Mouse (Mus musculus) embryo, embryonic 11 days (tissue): Measurements from ENCODE around the gene Kbtbd6.
"Not testable (repeated sequence)": the region's sequence is repeated elsewhere in the genome, so short reads cannot be mapped to it uniquely, and the experiment has no call there.

Source experiments
- DNase-seq: peaks from one replicate; pipeline ENCODE4 v3.0.0-alpha.2; 2015

Kbtbd6 gene

GRCm38 (mm10) chr14:79451681-79452590 is at the start of gene Kbtbd6:
Gene Kbtbd6 (plus strand): TSS chr14:79451835.
- DNase-seq, result peak; percentile 95

DNA sequence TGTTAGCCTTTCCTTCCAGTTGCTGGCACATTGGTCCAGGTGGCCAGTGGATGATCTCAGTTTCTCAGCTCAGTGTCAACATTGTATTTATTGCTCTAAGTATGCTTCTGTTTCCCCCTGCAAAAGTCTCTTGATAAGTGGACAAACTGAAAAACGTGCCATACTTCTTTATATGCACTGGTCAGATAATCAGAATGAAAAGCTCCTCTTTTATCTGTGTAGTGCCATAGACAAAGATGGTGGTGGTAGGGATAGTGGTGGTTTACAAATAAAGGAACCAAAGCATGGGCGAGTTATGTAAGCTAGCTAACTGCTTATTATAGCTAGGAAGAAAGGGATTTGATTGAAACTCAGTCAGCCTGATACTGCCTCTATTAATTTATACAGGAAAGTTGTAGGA is 44.0 kb upstream of the Kbtbd6 start:
- DNase-seq, result no peak

GRCm38 (mm10) chr14:79409278-79409830 is 42.3 kb upstream of the Kbtbd6 start:
- no peak for DNase-seq

- no peak for DNase-seq
These were observed 41.0 kb upstream of the Kbtbd6 start for GRCm38 (mm10) chr14:79410662-79411061.

- DNase-seq, result no peak
These were observed 38.5 kb upstream of the Kbtbd6 start for GRCm38 (mm10) chr14:79413121-79413520.

- peak; percentile 67 for DNase-seq
These were observed 31.5 kb upstream of the Kbtbd6 start for GRCm38 (mm10) chr14:79420083-79420685.

- DNase-seq, result peak; percentile 98
These were observed 25.5 kb upstream of the Kbtbd6 start, which contains the start of gene Kbtbd7 for GRCm38 (mm10) chr14:79425979-79426729. Gene Kbtbd7 (plus strand): TSS chr14:79426511.

DNA sequence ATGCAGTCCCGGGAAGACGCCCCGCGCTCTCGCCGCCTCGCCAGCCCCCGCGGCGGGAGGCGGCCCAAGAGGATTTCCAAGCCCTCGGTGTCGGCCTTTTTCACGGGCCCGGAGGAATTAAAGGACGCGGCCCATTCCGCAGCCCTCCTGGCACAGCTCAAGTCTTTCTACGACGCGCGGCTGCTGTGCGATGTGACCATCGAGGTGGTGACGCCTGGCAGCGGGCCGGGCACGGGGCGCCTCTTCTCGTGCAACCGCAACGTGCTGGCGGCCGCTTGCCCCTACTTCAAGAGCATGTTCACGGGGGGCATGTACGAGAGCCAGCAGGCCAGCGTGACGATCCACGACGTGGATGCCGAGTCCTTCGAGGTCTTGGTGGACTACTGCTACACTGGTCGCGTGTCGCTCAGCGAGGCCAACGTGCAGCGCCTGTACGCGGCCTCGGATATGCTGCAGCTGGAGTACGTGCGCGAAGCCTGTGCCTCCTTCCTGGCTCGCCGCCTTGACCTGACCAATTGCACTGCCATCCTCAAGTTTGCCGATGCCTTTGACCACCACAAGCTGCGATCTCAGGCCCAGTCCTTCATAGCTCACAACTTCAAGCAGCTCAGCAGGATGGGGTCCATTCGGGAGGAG is 24.8 kb upstream of the Kbtbd6 start:
- DNase-seq, result not testable (repeated sequence)

- no peak for DNase-seq
These were observed 17.6 kb upstream of the Kbtbd6 start for GRCm38 (mm10) chr14:79434068-79434467.

DNA sequence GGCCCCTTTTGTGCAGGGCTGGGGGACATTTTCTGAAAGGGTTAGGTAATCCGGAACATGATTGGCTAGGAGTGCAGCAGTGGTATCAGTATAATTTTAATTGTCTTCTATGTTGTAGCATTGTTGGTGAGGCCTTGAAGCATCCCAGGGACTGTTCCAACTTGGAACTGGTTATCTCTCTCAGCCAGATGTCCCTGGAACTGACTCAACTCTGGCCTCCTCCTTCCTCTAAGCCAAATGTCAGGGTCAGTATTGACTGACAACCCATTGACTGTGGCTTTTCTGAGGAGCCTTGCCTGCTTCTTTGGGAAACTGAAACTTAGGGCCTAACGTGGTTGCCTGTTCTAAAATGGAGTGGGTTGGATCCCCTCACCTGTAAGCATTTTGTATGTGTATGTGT is 11.0 kb upstream of the Kbtbd6 start:
- no peak for DNase-seq

DNA sequence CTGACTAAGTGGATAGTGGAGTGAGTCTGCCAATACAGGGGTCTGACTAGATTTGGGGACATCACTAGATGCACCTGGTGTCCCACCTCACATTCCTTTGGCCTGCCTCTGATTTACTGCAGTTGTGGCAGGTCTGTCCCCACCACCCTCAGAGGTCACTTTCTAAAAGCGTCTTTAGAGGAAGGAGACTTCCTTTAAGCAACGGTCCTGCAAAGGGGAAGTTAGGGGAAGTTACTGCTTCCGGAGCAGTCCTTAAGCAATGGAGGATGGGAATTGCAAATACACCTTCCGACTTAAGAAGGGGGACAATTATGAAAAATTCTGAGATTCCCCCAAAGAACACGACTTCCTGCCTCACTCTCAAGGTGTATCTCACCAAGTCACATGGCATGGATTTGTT is 10.2 kb upstream of the Kbtbd6 start:
- DNase-seq, result no peak

- no peak for DNase-seq
These were observed 7.0 kb upstream of the Kbtbd6 start for GRCm38 (mm10) chr14:79444601-79445000.

DNA sequence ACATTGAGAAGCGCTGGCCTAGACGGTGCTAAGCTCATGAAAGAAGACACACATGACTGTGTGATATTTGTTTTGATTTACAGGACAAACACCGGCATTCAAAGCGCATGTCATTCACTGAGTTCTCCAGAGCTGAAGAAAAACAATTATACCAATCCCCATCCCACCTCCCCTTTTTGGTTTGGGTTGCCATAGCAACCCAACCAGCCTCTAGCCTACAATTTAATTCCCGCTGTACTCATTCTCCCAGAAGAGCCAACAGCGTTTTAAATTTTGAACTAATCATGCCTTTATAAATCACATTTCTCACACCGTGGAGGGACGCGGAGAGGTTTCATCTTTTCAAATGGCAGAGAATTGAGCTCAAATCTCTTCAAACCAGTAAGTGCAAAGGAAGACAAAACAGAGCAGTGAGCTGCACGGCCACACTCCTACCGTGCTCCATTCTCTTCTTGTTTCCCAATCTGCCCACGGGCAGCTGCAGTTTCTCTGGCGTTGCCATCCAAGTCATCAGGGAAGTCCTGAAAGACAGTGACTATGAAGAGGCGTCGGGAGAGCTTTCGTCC is 6.5 kb upstream of the Kbtbd6 start:
- peak; percentile 46 for DNase-seq

GRCm38 (mm10) chr14:79452591-79452934 is 928 bp downstream of the Kbtbd6 start:
- not testable (repeated sequence) for DNase-seq

DNA sequence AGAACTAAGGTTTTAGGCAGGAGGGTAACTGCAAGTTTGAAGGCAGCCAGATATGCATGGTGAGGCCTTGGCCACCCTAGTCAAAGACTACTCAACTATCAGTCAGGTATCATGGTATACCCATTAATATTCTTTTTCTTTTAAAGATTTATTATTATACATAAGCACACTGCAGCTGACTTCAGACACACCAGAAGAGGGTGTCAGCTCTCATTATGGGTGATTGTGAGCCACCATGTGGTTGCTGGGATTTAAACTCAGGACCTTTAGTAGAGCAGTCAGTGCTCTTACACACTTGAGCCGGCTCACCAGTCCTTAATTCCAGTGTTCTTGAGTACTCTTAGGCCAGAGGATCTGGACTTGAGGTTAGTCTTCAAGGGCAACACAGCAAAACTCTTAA is 8.8 kb downstream of the Kbtbd6 start:
- DNase-seq, result no peak

DNA sequence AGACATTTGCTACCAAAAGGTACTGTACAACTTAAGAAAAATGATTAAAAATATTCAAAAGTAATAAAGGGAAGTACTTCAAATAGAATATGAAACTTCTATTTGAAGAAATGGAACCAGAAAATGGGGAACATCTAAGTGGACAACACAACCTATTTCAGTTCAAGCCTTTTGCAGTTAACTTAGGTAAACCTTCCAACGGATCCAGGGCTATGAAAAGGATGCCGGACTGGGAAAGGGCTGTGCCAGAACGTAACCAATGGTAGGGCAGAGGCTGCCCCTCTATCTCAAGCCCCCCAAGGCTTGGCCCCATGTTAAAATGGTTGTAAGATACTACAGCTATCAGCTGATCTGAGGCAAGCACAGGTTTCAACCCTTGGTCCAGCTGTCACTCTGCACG is 9.4 kb downstream of the Kbtbd6 start:
- no peak for DNase-seq

- no peak for DNase-seq
These were observed 14.0 kb downstream of the Kbtbd6 start for GRCm38 (mm10) chr14:79465623-79466022.

- peak; percentile 79 for DNase-seq
These were observed 16.0 kb downstream of the Kbtbd6 start for GRCm38 (mm10) chr14:79467621-79468020.

GRCm38 (mm10) chr14:79473384-79473783 is 21.7 kb downstream of the Kbtbd6 start:
- no peak for DNase-seq

- DNase-seq, result peak; percentile 95
These were observed 29.1 kb downstream of the Kbtbd6 start, which contains the start of gene Elf1 for GRCm38 (mm10) chr14:79480624-79481338. Gene Elf1 (plus strand): TSS chr14:79481194.

DNA sequence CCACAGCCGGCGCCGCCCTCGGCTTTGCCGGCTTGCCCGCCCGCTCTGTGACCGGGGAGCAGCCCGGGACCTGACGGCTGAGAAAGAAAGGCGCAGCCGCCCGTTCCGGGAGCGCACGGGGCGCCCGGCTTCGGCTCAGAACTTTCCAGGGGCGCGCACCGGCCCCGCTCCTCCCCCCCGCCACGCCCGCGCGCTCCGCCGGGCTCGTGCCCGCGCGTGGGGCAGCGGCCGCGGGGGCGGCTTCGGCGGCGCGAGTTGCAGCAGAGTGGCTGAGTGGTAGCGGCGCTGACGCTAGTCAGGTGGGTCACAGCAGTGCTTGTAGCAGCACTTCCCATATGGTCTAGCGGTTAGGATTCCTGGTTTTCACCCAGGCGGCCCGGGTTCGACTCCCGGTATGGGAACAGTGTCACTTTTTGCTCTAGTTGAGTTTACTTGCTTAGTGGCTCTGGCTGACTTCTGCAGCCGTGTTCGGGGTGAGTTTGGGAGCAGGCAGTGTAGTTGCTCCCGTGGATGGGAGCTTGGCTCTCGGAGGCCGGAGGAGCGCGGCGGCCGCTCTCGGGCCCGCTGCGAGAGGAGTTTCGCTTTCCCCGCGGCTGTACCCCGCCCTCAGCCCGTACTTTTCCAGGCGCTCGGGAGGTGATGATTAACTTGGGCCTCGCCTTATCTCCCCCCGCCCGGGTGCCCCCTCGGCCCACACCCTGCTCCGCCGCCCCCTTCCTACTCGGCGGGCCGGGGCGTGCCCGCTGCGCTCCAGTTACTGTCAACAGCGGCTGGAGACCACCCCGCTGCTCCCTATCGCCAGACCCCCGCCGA is 29.9 kb downstream of the Kbtbd6 start, which contains the start of gene Wbp4:
Gene Wbp4, minus strand, starts transcription at position 182 of the 813 bp plus-strand sequence.
- peak; percentile 91 for DNase-seq
